Mouse (Mus musculus) left cerebral cortex, adult 8-10 months (tissue): ENCODE measurements around the gene Pip5kl1. TPM values are rescaled to one million over a fixed set of nuclear protein-coding genes. Genes with fewer than 3 reads are reported as not detected.

Experiments used
- DNase-seq, 2 experiments: peaks; one replicate each; pipeline ENCODE4 v3.0.0; 2022; ENCODE audit warnings: low spot score in 2 of 2
- total RNA-seq, 4 experiments: library from RNA; stranded (reverse); gene quantifications; 2 replicates each; pipeline ENCODE4 v1.2.4; 2022

Gene Pip5kl1
- total RNA-seq, 4 experiments from 2014 or later: 9.3 to 11.0 (median 10.0) TPM

DNA sequence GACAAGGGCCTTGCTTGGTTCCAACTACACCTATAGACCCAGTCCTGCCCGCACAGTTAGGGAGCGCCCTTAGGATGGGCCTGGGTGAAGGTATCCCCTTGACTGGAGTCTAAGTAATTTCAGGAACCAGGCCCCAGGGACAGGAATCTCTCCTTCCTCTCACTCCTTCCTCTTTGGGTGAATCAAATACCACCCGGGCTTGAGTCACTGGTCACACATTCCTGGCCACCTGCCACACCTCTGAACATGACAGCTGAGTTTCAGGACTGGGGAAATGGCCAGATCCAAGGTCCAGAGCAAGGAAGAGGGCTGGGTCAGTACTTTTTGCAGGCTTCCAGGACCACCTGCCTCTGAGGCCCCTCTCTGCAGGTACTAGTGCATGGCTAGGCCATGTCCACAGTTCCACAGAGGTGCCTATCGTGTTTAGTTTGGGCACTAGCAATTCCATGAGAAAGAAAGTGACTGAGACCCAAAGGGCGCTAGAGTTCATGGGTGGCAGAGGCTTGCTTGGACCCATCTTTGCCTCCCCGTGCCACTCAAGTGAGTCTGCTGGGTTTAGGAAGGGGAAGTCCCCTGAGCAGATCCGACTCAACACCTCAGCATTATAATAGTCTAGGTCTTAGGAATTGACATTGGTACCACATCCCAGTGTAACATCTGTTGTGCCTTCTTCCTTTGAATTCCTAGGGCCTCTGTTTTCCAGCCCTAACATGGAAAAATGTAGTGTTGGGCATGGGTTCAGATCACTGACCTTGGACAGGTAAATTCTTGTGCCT lies 26.4 kb upstream of the Pip5kl1 start:
- DNase-seq: no peak

DNA sequence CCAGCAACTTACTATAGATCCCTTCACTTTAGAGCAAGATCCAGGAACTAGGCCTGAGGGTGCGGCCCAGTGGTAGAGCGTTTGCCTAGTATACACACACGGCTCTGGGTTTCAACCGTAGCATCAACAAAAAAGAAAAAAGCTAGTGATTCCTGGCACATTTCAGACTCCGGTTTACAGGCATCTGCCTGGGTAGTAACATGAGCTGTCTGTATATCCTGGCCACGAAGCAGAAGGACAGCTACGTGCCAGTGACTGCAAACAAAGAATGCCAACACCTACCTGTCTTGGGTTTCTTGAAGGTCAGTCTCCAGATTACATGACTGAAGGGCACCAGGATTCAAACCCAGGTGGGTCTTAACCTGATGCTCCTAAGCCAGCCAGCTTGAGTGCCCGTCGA lies 25.4 kb upstream of the Pip5kl1 start:
- DNase-seq: no peak

DNA sequence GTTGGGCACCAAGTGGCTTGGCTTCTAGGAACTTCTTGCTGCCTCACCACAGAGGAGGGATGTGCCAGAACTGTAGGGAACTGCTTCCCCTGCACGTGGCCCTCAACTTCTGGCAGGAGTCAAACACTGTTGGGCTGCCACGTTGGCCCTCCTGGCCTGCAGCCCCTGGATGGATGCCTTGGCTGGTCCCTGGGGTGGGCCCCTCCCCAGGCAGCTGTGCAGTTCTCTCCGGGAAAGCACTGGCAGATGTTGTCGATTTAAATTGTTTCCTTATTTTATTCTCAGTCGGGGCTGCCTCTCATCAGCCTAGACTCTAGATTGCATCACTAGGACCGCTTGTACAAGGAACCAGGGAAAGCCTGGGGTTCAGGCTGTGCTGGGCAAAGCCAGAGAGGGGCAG lies 24.8 kb upstream of the Pip5kl1 start:
- DNase-seq: no peak

DNA sequence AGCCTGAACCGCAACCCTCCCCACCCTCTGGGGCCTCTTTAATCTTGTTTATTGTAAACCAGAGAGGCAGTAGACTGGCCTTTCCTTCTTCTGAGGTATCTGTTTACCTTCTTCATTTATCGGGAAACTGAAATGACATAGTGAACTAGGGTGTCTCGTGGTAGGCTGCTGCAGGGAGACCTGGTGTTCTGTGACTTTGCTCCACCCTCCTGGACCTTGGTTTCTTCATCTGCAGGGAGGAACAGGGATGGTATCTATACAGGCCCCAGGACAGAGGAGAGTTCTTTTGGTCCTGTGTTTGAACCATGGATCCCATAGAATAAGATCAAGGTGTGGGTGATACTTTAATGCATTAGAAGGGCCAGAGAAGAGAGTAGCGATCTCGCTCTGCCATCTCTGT lies 23.4 kb upstream of the Pip5kl1 start:
- no peak for DNase-seq

DNA sequence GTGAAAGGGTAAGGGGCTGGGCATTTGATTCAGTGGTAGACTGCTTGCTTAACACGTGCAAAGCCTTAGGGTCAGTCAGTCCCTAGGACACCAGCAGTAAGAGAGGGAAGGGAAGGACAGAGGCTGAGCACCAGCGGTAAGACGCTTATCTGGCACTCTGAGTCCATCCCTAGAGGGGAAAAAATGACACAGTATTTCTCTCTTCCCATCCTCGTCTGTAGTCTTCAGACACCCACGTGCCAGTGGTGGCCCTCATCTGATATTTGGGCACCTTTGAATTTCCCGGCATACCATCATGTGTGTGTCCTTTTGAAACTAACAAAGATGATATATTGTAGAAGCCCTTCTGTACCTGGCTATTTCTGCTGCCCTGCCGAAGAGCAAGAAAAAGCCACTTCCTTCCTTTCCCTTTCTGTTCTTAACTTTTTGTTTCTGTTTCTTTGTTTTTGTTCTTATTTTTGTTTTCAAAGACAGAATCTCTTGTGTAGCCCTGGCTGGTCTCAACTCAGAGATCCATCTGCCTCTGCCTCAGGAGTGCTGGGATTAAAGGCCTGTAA lies 20.9 kb upstream of the Pip5kl1 start:
- DNase-seq: no peak

DNA sequence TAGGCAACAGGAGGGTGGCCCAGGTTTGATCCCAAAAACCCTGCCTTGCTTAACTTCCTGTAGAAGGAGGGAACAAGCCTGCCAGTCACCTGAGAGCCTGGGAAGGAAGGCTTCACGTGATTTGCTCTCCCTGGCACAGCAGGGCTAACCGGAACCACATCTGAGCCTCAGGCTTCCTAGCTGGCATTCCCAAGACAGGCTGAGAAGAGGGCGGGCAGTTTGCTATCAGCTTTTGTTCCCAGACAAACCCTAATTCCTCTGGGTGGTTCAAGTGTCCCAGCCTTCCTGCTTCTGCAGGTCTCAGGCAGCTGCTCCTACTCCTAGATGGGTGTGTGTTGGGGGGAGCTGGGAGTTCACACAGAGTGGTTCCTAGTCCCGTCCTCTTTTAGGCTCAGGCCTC lies 19.1 kb upstream of the Pip5kl1 start:
- no peak for DNase-seq

DNA sequence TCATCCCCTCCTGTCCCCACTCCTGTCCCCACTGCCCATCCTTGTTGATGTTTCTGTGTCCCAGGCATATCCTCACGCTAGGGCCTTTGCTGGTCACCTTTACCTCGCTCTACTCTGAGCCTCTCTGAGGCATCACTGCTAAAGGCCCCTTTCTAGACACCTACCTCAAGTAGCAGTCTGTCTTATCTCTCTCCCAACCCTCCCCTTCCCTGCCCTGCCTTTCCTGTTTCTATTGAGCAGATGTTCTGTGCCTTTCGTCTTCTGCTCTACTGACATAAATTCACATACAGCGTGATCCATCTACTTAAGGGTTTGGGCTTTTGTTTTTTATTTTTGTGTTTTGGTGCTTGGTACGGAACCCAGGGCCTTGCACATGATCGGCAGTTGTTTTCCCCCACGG lies 18.6 kb upstream of the Pip5kl1 start:
- no peak for DNase-seq

DNA sequence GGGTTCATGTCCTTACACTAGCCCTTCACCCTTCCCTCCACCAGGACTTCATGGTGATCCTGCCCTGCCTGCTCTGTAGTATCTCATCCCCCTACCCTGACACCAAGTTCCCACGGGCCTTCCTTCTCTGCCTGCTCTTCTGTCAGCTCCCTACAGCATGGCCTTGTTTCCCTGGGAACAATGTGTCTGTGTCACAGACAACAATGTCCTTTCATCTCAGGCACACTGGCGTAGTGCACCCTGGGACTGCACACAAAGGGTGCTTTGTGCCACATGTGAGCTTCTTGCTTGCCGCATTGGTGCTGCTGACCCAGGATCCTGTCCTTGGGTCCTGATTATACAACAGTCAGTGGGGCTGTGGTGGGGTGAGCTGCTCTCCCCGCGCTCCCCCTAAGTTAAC lies 15.0 kb upstream of the Pip5kl1 start:
- DNase-seq: peak in 1 of 2 experiments; percentile 82

DNA sequence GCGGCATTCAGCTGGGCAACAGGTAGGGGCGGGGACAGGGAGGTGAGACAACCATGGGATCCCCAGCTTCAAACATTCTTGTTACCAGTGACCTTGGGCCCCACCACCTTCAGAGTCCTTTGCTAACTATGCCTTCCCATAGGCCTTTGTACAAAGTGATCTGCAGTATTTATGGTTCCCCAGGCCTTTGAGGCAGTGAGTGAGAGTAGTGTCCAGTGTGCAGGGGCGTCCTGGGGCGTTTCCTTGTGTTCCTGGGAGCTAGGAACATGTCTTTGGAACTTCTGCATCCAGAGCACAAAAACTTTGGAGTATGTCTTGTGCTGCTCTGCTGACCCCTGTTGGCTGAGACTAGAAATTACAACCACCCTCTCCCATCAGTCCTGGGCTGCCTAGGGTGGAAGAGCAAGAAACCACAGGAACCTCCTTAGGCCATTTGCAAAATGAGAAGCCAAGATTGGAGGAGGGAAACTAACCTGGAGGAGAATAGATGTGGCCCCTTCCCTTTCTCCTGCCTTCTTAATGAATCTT lies 8.0 kb upstream of the Pip5kl1 start:
- peak in 1 of 2 experiments; percentile 60 for DNase-seq

DNA sequence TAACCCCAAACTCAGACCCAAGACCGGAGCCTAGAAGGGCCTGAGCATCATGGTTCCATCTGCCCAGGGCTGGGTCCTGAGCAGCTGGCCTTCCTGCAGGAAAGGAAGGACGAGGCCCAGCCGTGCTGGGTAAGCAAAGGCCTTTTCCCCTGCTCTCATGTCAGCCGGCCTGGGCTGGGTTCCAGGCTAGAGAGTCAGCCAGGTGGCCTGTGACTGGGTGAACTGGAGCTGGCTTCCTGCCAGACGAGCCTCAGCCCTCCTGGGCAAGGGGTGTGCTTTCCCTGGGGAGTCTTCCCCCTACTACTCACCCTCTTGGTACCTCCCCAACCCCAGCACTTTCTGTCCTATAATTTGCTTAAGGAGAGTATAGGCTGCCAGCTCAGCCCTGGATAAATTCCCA lies 6.4 kb upstream of the Pip5kl1 start:
- DNase-seq: no peak

DNA sequence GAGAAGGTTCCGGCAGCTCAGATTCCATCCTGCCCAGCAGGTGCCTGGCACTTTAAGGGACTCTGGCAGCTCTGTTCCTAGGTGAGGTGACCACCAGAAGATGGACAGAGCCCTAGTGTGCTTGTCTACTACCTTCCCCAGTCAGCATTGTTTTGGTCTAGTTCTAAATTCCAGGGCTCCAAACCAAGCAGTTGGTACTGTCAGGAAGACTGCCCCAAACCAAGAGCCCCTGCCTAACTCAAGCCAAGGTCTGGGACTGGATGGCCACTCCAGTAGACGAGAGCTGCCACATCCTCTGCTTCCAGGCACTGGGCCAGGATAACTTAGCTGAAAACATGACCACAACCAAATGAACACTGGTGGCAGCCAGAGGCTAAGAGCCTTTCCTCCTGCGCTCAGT lies 5.7 kb upstream of the Pip5kl1 start:
- no peak for DNase-seq

DNA sequence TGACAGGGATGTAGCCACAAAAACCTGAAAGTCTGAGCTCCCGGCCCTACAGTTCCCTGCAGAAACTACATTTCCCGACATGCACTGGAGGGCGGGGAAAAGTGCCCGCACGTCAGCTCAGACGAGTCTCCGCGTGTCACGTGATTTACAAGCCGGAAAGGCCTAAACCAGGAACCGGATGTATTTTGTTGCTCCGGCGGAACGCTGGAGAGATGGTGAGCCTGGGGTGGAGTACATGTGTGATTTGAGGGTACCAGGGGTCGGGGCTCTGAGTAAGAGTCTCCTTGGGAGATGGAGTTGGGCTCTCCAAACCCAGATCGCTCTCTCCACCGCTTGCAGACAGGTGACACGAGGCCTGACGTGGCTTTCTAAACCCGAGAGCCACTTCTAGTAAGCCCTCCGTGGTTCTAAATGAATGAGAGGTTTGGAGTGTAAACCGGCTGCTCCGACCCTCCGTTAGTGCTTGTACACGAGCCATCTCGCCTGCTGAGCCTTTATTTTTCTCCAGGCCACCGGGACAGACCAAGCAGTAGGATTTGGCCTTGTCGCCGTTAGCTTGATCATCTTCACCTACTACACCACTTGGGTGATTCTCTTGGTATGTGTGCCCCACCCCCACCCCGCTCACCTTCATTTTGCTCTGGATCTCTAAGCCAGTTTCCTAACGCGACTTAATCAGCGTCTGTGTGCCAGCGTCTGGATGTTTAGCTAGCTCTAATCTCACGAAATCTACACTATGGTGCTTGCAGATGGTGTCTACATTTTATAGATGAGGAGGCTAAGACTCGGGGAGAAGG lies 3.7 kb upstream of the Pip5kl1 start, which contains the start of gene Dpm2:
Gene Dpm2, plus strand, starts transcription at position 161 of the 797 bp plus-strand sequence.
- DNase-seq: peak; percentile 76 to 91

DNA sequence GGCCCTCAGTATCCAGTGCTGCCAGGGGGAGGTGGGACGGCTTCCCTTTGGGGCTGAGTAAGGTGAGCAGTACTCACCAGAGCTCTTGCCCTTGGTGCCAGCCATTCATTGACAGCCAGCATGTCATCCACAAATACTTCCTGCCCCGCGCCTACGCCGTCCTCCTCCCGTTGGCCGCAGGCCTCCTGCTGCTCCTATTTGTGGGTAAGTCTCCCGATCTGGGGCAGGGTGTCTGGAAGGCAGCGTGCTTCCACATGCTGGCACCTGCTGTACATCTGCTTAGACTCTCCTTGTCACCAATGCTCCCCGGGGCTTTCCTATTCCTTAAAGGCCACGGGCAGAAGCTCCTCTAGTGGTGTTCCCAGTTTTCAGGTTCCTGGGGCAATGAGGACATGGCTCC lies 2.4 kb upstream of the Pip5kl1 start:
- no peak for DNase-seq

DNA sequence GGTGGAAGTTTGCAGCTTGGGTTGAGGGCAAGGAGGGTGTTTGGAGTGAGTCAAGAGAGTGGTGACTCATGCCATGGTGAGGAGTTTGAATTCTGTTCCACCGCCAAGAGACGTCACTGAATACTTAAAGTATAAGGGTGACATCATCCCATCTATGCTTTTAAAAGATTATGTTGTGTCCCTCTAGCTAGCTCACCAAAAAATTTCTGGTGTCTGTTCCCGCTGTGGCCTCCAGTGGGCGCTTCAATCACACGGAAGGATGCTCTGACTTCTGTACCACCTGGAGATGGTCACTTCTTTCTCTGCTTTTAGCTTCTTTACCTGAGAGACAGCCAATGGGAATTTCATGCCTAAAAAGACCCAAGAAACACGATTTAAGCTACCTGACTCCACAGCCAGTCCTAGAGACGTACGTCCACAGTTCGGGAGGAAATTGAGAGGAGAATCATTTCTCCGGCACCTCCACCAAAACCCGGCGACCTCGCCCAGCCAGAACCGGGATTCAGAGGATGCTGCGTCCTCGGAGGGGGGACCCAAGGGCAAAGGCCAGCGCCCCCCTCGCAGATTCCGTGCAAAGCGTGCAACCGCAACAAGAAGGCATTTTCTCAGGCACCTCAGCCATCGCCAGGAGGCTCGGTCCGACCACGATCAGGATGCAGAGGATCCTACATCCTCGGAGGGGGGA lies 446 bp downstream of the Pip5kl1 start:
- peak; percentile 75 to 76 for DNase-seq

DNA sequence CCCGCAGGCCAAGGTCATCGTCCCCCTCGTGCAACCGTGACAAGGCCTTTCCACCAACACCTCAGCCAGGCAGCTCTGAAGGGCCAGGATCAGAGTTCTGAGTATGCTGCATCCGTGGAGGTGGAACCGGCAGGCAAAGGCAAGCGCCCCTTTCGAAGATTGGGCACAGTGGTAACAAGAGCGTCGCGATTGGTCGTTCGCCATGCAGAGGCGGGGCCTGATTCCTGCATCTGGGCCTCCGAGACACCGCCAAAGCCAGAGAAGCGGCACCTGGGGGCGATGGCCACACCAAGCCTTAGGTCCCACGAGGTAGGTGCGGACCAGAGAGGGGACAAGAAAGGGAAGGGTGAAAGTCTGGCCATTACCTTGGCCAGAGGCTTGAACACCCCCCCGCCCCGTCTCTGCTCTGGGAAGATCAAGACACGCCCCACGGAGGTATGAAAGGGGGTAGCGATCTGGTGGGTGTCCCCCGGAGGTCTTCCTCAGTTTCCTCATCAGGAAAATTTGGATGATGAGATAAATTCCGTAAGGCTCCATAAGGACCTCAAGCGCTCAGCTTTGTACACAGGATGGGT lies 1.1 kb downstream of the Pip5kl1 start, which contains the start of gene 9430097D07Rik:
Gene 9430097D07Rik, minus strand, starts transcription at position 99 of the 575 bp plus-strand sequence.
- peak; percentile 59 to 73 for DNase-seq

DNA sequence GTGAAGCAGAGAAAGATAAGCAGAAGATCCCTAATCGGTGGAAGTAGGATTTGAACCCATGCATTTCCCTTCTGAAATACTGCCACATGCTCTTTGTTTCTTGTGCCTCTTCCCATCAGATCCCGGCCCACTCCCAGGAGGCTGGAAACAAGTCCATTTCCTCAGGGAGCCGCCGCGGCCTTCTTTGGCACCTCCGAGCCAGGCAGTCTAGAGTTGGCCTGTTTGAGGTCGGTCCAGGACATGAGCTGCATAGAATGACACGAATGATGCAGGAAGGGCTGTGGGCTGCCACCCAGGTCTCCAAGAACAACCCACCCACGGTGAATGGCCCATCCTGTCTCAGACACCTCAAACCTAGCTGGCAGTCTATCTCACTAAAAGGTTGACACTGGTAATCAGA lies 1.9 kb downstream of the Pip5kl1 start:
- no peak for DNase-seq

DNA sequence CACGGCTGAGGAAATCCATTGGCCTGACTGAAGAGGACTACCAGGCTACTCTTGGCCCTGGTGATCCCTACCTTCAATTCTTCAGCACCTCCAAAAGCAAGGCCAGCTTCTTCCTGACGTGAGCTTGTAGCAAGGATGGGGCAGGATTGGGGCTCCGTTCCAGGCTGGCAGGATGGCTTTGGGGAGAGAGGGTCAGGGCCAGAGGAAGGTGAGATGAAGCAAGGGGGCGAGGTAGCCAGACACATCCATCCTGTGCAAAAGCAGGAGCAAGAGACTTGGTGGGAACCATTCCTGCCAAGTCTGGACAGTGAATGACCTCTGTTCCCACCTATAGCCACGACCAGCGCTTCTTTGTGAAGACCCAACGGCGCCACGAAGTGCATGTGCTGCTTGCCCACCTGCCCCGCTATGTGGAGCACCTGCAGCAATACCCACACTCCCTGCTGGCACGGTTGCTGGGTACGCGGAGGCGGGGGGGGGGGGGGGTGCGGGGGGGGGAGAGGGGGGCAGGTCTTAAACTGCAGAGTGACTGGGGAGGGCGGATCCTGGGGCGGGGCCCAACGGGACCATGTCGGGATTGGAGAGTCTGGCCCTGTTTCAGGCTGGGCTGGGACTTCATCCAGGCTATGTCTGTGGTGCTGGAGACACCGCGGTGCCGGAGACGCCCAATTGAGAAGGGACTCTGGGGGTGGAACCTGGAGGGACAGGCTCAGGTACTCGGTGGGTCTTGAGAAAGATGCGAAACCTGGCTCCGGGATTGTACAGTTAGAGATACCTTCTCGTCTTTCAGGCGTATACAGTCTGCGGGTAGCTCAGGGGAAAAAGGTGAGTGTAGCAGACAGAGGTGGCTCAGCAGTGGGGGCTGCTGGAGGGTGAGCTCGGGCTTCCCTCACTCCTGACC lies 3.8 kb downstream of the Pip5kl1 start:
- DNase-seq: no peak

DNA sequence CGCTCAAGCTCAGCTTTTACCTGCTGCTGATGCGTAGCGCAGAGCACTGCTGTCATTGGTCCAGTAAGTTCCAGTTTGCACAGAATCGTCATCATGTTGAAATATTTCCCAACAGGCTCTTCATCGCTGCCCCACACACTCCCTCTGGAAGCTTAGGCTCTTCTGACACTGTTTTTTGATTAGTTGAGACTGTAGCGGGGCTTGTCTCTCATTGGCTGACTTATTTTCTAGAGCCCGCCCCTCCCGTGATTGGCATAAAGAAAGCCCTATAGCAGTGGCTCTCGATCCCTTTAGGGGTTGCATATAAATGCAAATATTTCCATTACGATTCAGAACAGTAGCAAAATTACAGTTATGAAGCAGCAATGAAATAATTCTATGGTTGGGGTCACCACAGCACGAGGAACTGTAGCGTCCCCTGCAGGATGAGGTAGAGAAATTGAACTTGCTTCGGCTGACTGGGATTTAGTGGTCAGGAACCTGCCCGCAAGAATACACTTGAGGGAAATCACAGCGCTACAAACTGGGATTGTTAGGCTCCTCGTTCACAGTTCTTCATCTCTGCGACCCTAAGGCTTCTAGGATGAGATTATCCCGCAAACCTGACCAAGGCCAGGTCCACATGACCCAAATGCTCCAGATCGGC lies 7.0 kb downstream of the Pip5kl1 start:
- DNase-seq: peak; percentile 78 to 80
